Mouse (Mus musculus) hindbrain, embryonic 11.5 days (tissue): ENCODE measurements around the gene Foxp2. TPM values are rescaled to one million over a fixed set of nuclear protein-coding genes. Genes with fewer than 3 reads are reported as not detected.
A peak's percentile ranks its signal among the peaks of the same experiment; 100 is the strongest.

ENCODE experiments used
- ATAC-seq: fragments of 200-750 bp; cut with Nextera tagmentation; 2 replicates; pipeline ENCODE4 v1.8.0; 2017; ENCODE audit warnings: mild to moderate bottlenecking, moderate TSS enrichment, moderate library complexity; ENCODE audit not compliant: low FRiP score
- DNase-seq: peaks from one replicate; pipeline ENCODE4 v3.0.0-alpha.2; 2015; ENCODE audit warnings: low spot score
- H3K27ac ChIP-seq: fragments of 300-500 bp; sonication (generic); 2 replicates; pipeline ENCODE4 v1.5.1; 2014; ENCODE audit warnings: mild to moderate bottlenecking, low read depth, low read length
- H3K27me3 ChIP-seq: fragments of 300-500 bp; sonication (generic); 2 replicates; pipeline ENCODE4 v1.6.1; 2014; ENCODE audit warnings: mild to moderate bottlenecking, low read length, moderate library complexity, mixed read lengths; ENCODE audit not compliant: control insufficient read depth, insufficient read depth
- H3K36me3 ChIP-seq: fragments of 300-500 bp; sonication (generic); 2 replicates; pipeline ENCODE4 v1.6.1; 2014; ENCODE audit warnings: mild to moderate bottlenecking, low read length, moderate library complexity, mixed read lengths; ENCODE audit not compliant: control insufficient read depth, insufficient read depth
- H3K4me1 ChIP-seq: fragments of 300-500 bp; sonication (generic); replicated peaks from 2 replicates; pipeline ENCODE4 v1.6.1; 2014; ENCODE audit warnings: low read length, mixed read lengths; ENCODE audit not compliant: control insufficient read depth, insufficient read depth
- H3K4me2 ChIP-seq: fragments of 300-500 bp; sonication (generic); replicated peaks from 2 replicates; pipeline ENCODE4 v1.6.1; 2014; ENCODE audit warnings: mild to moderate bottlenecking, low read depth, low read length
- H3K4me3 ChIP-seq: fragments of 300-500 bp; sonication (generic); 2 replicates; pipeline ENCODE4 v1.5.1; 2014; ENCODE audit warnings: low read depth, low read length
- H3K9ac ChIP-seq: fragments of 300-500 bp; sonication (generic); 2 replicates; pipeline ENCODE4 v1.6.1; 2014; ENCODE audit warnings: low read depth, low read length
- H3K9me3 ChIP-seq: fragments of 300-500 bp; sonication (generic); 2 replicates; pipeline ENCODE4 v1.6.1; 2016; ENCODE audit warnings: low read length; ENCODE audit not compliant: control insufficient read depth
- WGBS: fragments of 180-500 bp; shearing (Covaris S2); extraction: QIAGEN DNeasy Blood & Tissue Kit; methylation state at CpG from one replicate; pipeline ENCODE4 v1.1.7; 2014; 5-methylcytosine and 5-hydroxymethylcytosine counted together
- polyA plus RNA-seq: library from polyadenylated mRNA; unstranded; fragments of >200 nt; fragmentation: Nextera tagmentation; extraction: Ambion mirVana; gene quantifications from 2 replicates; pipeline ENCODE4 v1.2.1, GENCODE M21; 2014

The Foxp2 gene
- polyA plus RNA-seq, 1 experiment from 2014 or later: 35.6 TPM

- no peak overlapping the region for H3K9ac ChIP-seq
- no peaks in the 10 kb centered on the region for H3K9me3 ChIP-seq
- DNase-seq: no peak
- no peaks in the 10 kb centered on the region for H3K27me3 ChIP-seq
- H3K4me2 ChIP-seq: no peak overlapping the region
- no peak overlapping the region for H3K4me3 ChIP-seq
- H3K4me1 ChIP-seq: no peaks in the 10 kb centered on the region
- H3K36me3 ChIP-seq: no peaks in the 10 kb centered on the region
- ATAC-seq: no peak
- WGBS: 74% methylated on average over 3 of the region's 3 CpGs
- no peak overlapping the region for H3K27ac ChIP-seq
Measured at GRCm38 (mm10) chr6:15151619-15152018, 250.5 kb downstream of the Foxp2 start.

- Histone ChIP-seq H3K4me2 (no peak overlapping the region), H3K4me1 (no peaks in the 10 kb centered on the region), H3K9me3 (no peaks in the 10 kb centered on the region), H3K27me3 (no peaks in the 10 kb centered on the region), H3K36me3 (no peaks in the 10 kb centered on the region), H3K4me3 (no peak overlapping the region), H3K27ac (no peak overlapping the region), H3K9ac (no peak overlapping the region)
- DNase-seq (no peak), ATAC-seq (no peak)
- WGBS: 80% methylated on average over 2 of the region's 2 CpGs
Measured at GRCm38 (mm10) chr6:15163508-15164053, 262.4 kb downstream of the Foxp2 start.

GRCm38 (mm10) chr6:15176754-15177153 lies 275.6 kb downstream of the Foxp2 start:
- Histone ChIP-seq H3K27ac (no peak overlapping the region), H3K4me3 (no peak overlapping the region), H3K9me3 (no peaks in the 10 kb centered on the region), H3K4me1 (no peaks in the 10 kb centered on the region), H3K27me3 (no peaks in the 10 kb centered on the region), H3K4me2 (no peak overlapping the region), H3K9ac (no peak overlapping the region), H3K36me3 (no peaks in the 10 kb centered on the region)
- ATAC-seq (no peak), DNase-seq (no peak)

DNA sequence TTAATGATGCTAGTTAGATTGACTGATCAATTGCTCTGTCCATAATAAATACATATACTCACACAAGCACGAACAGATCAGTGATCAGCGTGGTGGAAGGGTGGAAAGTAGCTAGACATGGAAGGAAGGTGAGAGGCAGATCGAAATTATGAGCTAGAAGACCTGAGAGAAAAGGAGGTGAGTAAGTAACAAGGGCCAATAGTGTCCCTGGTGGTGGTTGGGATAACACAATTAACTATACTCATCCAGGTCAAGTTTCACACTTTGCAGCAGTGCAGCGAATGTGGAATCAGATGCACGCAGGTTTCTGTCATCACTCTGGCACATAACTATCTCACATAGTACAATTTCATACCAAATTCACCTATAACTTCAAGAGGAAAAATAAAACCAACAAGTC lies 291.7 kb downstream of the Foxp2 start:
- Histone ChIP-seq H3K27ac (no peak overlapping the region), H3K27me3 (no peaks in the 10 kb centered on the region), H3K4me2 (no peak overlapping the region), H3K4me3 (no peak overlapping the region), H3K4me1 (no peaks in the 10 kb centered on the region), H3K9me3 (no peaks in the 10 kb centered on the region), H3K36me3 (no peaks in the 10 kb centered on the region), H3K9ac (no peak overlapping the region)
- DNase-seq (no peak), ATAC-seq (no peak)
- 70% methylated on average over 5 of the region's 5 CpGs for WGBS

- DNase-seq (no peak), ATAC-seq (no peak)
- no peak overlapping the region for H3K4me2 ChIP-seq
- H3K4me3 ChIP-seq: no peak overlapping the region
- no peak overlapping the region for H3K27ac ChIP-seq
- 79% methylated on average over 10 of the region's 10 CpGs for WGBS
- no peak overlapping the region for H3K9ac ChIP-seq
- no peaks in the 10 kb centered on the region for H3K27me3 ChIP-seq
- no peaks in the 10 kb centered on the region for H3K4me1 ChIP-seq
- H3K36me3 ChIP-seq: no peaks in the 10 kb centered on the region
- no peaks in the 10 kb centered on the region for H3K9me3 ChIP-seq
Measured at GRCm38 (mm10) chr6:15242176-15242942, 341.2 kb downstream of the Foxp2 start.

- Histone ChIP-seq H3K4me2 (no peak overlapping the region), H3K9ac (no peak overlapping the region), H3K27ac (no peak overlapping the region), H3K4me3 (no peak overlapping the region), H3K4me1 (no peaks in the 10 kb centered on the region), H3K36me3 (no peaks in the 10 kb centered on the region), H3K9me3 (no peaks in the 10 kb centered on the region), H3K27me3 (no peaks in the 10 kb centered on the region)
- WGBS: 31% methylated on average over 7 of the region's 7 CpGs
- peak; percentile 12 for DNase-seq
- no peak for ATAC-seq
Measured at GRCm38 (mm10) chr6:15257393-15257792, 356.2 kb downstream of the Foxp2 start.

DNA sequence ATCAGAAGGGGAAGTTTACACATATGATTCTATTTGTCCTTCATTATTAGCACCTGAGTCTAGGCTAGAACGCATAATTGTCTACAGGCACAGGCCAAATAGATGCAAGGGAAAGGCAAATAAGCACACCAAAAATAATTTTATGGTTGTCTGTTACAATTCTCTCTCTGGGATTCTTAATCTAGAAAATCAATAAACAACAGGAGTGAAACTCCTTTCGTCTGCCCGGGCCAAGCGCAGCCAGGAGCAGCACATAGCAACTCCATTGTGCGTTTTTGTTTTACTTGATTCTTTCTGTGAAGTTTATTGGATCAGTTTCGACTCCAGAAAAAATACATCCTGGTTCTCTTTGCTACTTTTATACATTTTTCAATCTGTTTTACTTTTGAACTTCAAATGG lies 356.7 kb downstream of the Foxp2 start:
- H3K4me3 ChIP-seq: no peak overlapping the region

DNA sequence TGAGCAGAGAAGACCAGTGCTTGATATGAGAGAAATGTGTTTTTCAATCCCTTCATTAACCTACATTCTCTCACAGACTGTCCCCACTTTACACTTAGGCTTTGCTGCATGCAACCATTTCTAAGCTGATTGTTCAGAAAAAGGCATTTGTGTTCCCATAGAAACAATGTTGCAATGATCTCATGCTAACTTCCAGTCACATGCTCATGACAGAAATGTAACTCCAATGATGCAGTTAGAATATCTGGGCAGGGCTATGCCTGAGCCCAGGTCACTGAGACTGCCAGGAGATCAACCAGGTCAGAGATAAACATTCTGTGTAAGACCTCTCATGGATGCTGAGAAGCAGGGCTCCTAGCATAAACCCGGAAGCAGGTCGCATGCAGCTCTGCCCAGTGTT lies 367.0 kb downstream of the Foxp2 start:
- Histone ChIP-seq H3K27me3 (no peaks in the 10 kb centered on the region), H3K27ac (no peak overlapping the region), H3K4me1 (no peaks in the 10 kb centered on the region), H3K4me2 (no peak overlapping the region), H3K9ac (no peak overlapping the region), H3K36me3 (no peaks in the 10 kb centered on the region), H3K9me3 (no peaks in the 10 kb centered on the region), H3K4me3 (no peak overlapping the region)
- ATAC-seq (no peak), DNase-seq (no peak)
- WGBS: 88% methylated on average over 2 of the region's 2 CpGs

More for the DNA sequence above, 356.7 kb downstream of the Foxp2 start:
- Histone ChIP-seq H3K4me2 (no peak overlapping the region), H3K9ac (no peak overlapping the region), H3K9me3 (no peaks in the 10 kb centered on the region), H3K4me1 (no peaks in the 10 kb centered on the region), H3K36me3 (no peaks in the 10 kb centered on the region), H3K27ac (no peak overlapping the region), H3K27me3 (no peaks in the 10 kb centered on the region)
- 59% methylated on average over 6 of the region's 6 CpGs for WGBS
- DNase-seq (no peak), ATAC-seq (no peak)

DNA sequence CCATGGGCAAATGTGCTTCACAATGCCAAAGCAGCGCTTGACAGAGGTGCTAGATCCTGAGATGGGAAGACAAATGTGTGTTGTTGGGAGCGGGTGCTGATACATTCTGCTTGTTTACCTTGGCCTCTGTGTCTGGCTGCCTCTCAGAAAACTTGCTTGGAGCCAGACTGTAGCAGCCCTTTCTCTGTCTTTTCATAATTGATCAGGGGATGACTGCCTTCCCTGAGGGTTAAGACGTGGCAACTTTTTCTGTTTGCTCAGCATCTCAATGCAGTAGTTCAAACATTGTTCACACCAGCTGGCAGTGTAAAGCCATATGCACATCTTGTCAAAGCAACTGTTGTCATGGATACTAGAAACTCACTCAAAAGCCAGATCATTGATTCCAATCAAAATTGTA lies 384.1 kb downstream of the Foxp2 start:
- Histone ChIP-seq H3K4me1 (no peaks in the 10 kb centered on the region), H3K9ac (no peak overlapping the region), H3K36me3 (no peaks in the 10 kb centered on the region), H3K27ac (no peak overlapping the region), H3K27me3 (no peaks in the 10 kb centered on the region), H3K4me2 (no peak overlapping the region), H3K9me3 (no peaks in the 10 kb centered on the region), H3K4me3 (no peak overlapping the region)
- ATAC-seq: peak; percentile 63
- WGBS: 29% methylated on average over 3 of the region's 3 CpGs
- DNase-seq: peak; percentile 25
